Mouse (Mus musculus) stomach, embryonic 14.5 days (tissue): ENCODE results near the gene Csmd2. TPM values are rescaled to one million over a fixed set of nuclear protein-coding genes. Genes with fewer than 3 reads are reported as not detected.

ENCODE experiments used
- ATAC-seq: fragments of 200-750 bp; cut with Nextera tagmentation; 2 replicates; pipeline ENCODE4 v1.8.0; 2017; ENCODE audit warnings: low read depth, moderate TSS enrichment; ENCODE audit not compliant: insufficient number of reproducible peaks, insufficient read depth, low FRiP score
- H3K27ac ChIP-seq: fragments of 300-500 bp; sonication (generic); 2 replicates; pipeline ENCODE4 v1.5.1; 2014; ENCODE audit warnings: mild to moderate bottlenecking, low read length, moderate library complexity, mixed read lengths
- H3K27me3 ChIP-seq: fragments of 300-500 bp; sonication (generic); 2 replicates; pipeline ENCODE4 v1.6.1; 2014; ENCODE audit warnings: low read length, control low read depth, mixed read lengths; ENCODE audit not compliant: control insufficient read depth, insufficient read depth
- H3K36me3 ChIP-seq: fragments of 300-500 bp; sonication (generic); 2 replicates; pipeline ENCODE4 v1.6.1; 2014; ENCODE audit warnings: mild to moderate bottlenecking, control low read depth, low read length, moderate library complexity, mixed read lengths; ENCODE audit not compliant: control insufficient read depth, insufficient read depth
- H3K4me1 ChIP-seq: fragments of 300-500 bp; sonication (generic); 2 replicates; pipeline ENCODE4 v1.6.1; 2014; ENCODE audit warnings: low read length, control low read depth, mixed read lengths; ENCODE audit not compliant: control insufficient read depth, insufficient read depth
- H3K4me2 ChIP-seq: fragments of 300-500 bp; sonication (generic); replicated peaks from 2 replicates; pipeline ENCODE4 v1.6.1; 2014; ENCODE audit warnings: low read depth, low read length, control low read depth
- H3K4me3 ChIP-seq: fragments of 300-500 bp; sonication (generic); 2 replicates; pipeline ENCODE4 v1.5.1; 2014; ENCODE audit warnings: low read depth, low read length, control low read depth
- H3K9ac ChIP-seq: fragments of 300-500 bp; sonication (generic); replicated peaks from 2 replicates; pipeline ENCODE4 v1.6.1; 2014; ENCODE audit warnings: low read depth, mild to moderate bottlenecking, control low read depth, low read length, moderate library complexity, mixed read lengths
- H3K9me3 ChIP-seq: fragments of 300-500 bp; sonication (generic); 2 replicates; pipeline ENCODE4 v1.6.1; 2016; ENCODE audit warnings: low read depth, low read length, control low read depth; ENCODE audit not compliant: control insufficient read depth
- WGBS: fragments of 180-500 bp; shearing (Covaris S2); extraction: QIAGEN DNeasy Blood & Tissue Kit; methylation state at CpG from one replicate; pipeline ENCODE4 v1.1.7; 2014; 5-methylcytosine and 5-hydroxymethylcytosine counted together
- polyA plus RNA-seq: library from polyadenylated mRNA; unstranded; fragments of >200 nt; fragmentation: Nextera tagmentation; extraction: Ambion mirVana; gene quantifications from 2 replicates; pipeline ENCODE4 v1.2.1, GENCODE M21; 2014

The Csmd2 gene
- polyA plus RNA-seq, 1 experiment from 2014 or later, result 0.36 TPM

GRCm38 (mm10) chr4:127984426-127984825 is 3.2 kb upstream of the Csmd2 start:
- Histone ChIP-seq H3K27me3 (peaks cover 33% of the 10 kb centered on the region), H3K4me3 (no peak overlapping the region), H3K27ac (no peak overlapping the region), H3K9me3 (no peaks in the 10 kb centered on the region), H3K9ac (no peak overlapping the region), H3K36me3 (no peaks in the 10 kb centered on the region), H3K4me1 (0 out of 2 replicates have a peak, but pooled peaks cover 4% of the 10 kb centered on the region), H3K4me2 (no peak overlapping the region)
- ATAC-seq, result no peak
- 88% methylated on average over 2 of the region's 2 CpGs for WGBS

- Histone ChIP-seq H3K9me3 (no peaks in the 10 kb centered on the region), H3K4me1 (0 out of 2 replicates have a peak, but pooled peaks cover 4% of the 10 kb centered on the region), H3K27ac (no peak overlapping the region), H3K36me3 (no peaks in the 10 kb centered on the region), H3K9ac (no peak overlapping the region), H3K4me2 (no peak overlapping the region), H3K27me3 (peaks cover 45% of the 10 kb centered on the region), H3K4me3 (no peak overlapping the region)
- 9% methylated on average over 10 of the region's 10 CpGs for WGBS
- ATAC-seq, result no peak
Measured at GRCm38 (mm10) chr4:127985874-127986273, 1.8 kb upstream of the Csmd2 start.

- Histone ChIP-seq H3K27ac (no peak overlapping the region), H3K9ac (no peak overlapping the region), H3K4me1 (0 out of 2 replicates have a peak, but pooled peaks cover 4% of the 10 kb centered on the region), H3K27me3 (peaks cover 46% of the 10 kb centered on the region), H3K36me3 (no peaks in the 10 kb centered on the region), H3K9me3 (no peaks in the 10 kb centered on the region), H3K4me2 (no peak overlapping the region), H3K4me3 (no peak overlapping the region)
- no peak for ATAC-seq
- 4% methylated on average over 25 of the region's 25 CpGs for WGBS
Measured at GRCm38 (mm10) chr4:127986491-127987075, 1.1 kb upstream of the Csmd2 start.

- H3K36me3 ChIP-seq, result no peaks in the 10 kb centered on the region
- no peak overlapping the region for H3K27ac ChIP-seq
- peak overlapping the region; percentile 32; the same call in 1 of the 2 replicates for H3K4me3 ChIP-seq
- H3K9me3 ChIP-seq, result no peaks in the 10 kb centered on the region
- H3K4me2 ChIP-seq, result peak overlapping the region; percentile 60; the same call in 1 of the 2 replicates
- 0 out of 2 replicates have a peak, but pooled peaks cover 4% of the 10 kb centered on the region for H3K4me1 ChIP-seq
- no peak overlapping the region for H3K9ac ChIP-seq
- ATAC-seq, result no peak
- 9% methylated on average over 10 of the region's 10 CpGs for WGBS
- H3K27me3 ChIP-seq, result peaks cover 46% of the 10 kb centered on the region
Measured at GRCm38 (mm10) chr4:127987270-127987669, 387 bp upstream of the Csmd2 start.

- no peak for ATAC-seq
- peak overlapping the region; percentile 32 for H3K4me3 ChIP-seq
- H3K9ac ChIP-seq, result no peak overlapping the region
- peak overlapping the region; percentile 60 for H3K4me2 ChIP-seq
- no peaks in the 10 kb centered on the region for H3K36me3 ChIP-seq
- no peak overlapping the region for H3K27ac ChIP-seq
- no peaks in the 10 kb centered on the region for H3K9me3 ChIP-seq
- 2% methylated on average over 39 of the region's 39 CpGs for WGBS
- 0 out of 2 replicates have a peak, but pooled peaks cover 4% of the 10 kb centered on the region for H3K4me1 ChIP-seq
- peaks cover 46% of the 10 kb centered on the region for H3K27me3 ChIP-seq
Measured at GRCm38 (mm10) chr4:127988526-127989180, 996 bp downstream of the Csmd2 start.

GRCm38 (mm10) chr4:127989347-127989995 is 1.8 kb downstream of the Csmd2 start:
- no peaks in the 10 kb centered on the region for H3K36me3 ChIP-seq
- H3K27me3 ChIP-seq, result peaks cover 46% of the 10 kb centered on the region
- no peak overlapping the region for H3K4me3 ChIP-seq
- H3K4me2 ChIP-seq, result no peak overlapping the region
- no peaks in the 10 kb centered on the region for H3K9me3 ChIP-seq
- H3K4me1 ChIP-seq, result 0 out of 2 replicates have a peak, but pooled peaks cover 4% of the 10 kb centered on the region
- H3K9ac ChIP-seq, result no peak overlapping the region
- no peak for ATAC-seq
- no peak overlapping the region for H3K27ac ChIP-seq
- WGBS, result 10% methylated on average over 18 of the region's 18 CpGs

GRCm38 (mm10) chr4:127999281-127999680 is 11.6 kb downstream of the Csmd2 start:
- H3K27ac ChIP-seq, result no peak overlapping the region
- no peak for ATAC-seq
- no peak overlapping the region for H3K9ac ChIP-seq
- no peaks in the 10 kb centered on the region for H3K36me3 ChIP-seq
- H3K4me1 ChIP-seq, result no peaks in the 10 kb centered on the region
- H3K4me3 ChIP-seq, result no peak overlapping the region
- H3K4me2 ChIP-seq, result no peak overlapping the region
- H3K27me3 ChIP-seq, result no peaks in the 10 kb centered on the region
- 78% methylated on average over 3 of the region's 3 CpGs for WGBS
- no peaks in the 10 kb centered on the region for H3K9me3 ChIP-seq

- 62% methylated on average over 4 of the region's 4 CpGs for WGBS
Measured at GRCm38 (mm10) chr4:128002638-128003101, 15.0 kb downstream of the Csmd2 start.

More at GRCm38 (mm10) chr4:128002638-128003101, 15.0 kb downstream of the Csmd2 start:
- ATAC-seq, result no peak
- Histone ChIP-seq H3K9me3 (no peaks in the 10 kb centered on the region), H3K27me3 (no peaks in the 10 kb centered on the region), H3K36me3 (no peaks in the 10 kb centered on the region), H3K4me2 (no peak overlapping the region), H3K9ac (no peak overlapping the region), H3K4me1 (no peaks in the 10 kb centered on the region), H3K4me3 (no peak overlapping the region), H3K27ac (no peak overlapping the region)
